In genomic region chr4:46526798-46527557, GRCm38 (mm10) we compare ENCODE assay signal across 8 mouse cellular contexts. TPM values are rescaled to one million over a fixed set of nuclear protein-coding genes. Genes with fewer than 3 reads are reported as not detected.
DNase-seq lines count a peak whose midpoint lies in the region; ATAC-seq and TF ChIP-seq lines count a peak whose summit lies in the region.

No protein-coding gene starts in this region.

- TF ChIP-seq POLR2A in myocyte (IDR thresholded peaks at IDR 0.05; ENCODE audit: insufficient read length, low read depth): no peak

- ATAC-seq in lung, embryonic 16.5 days (ENCODE audit: low read depth): peak; percentile 34
- ATAC-seq in embryonic facial prominence, embryonic 12.5 days (ENCODE audit: insufficient number of reproducible peaks, insufficient read depth, low FRiP score, low TSS enrichment): 0 out of 2 replicates have a peak, but pooled peaks have one; percentile 28
- peak; percentile 70 for ATAC-seq in intestine, embryonic 15.5 days

- no peaks in the 10 kb centered on the region for H3K9me3 ChIP-seq in lung, embryonic 16.5 days (ENCODE audit: control insufficient read depth, low read length)
- no peaks in the 10 kb centered on the region for H3K9me3 ChIP-seq in embryonic facial prominence, embryonic 12.5 days
- H3K9me3 ChIP-seq in intestine, embryonic 15.5 days: no peaks in the 10 kb centered on the region

- peak overlapping the region; percentile 49 for H3K4me3 ChIP-seq in lung, embryonic 16.5 days (ENCODE audit: low read length)
- H3K4me3 ChIP-seq in embryonic facial prominence, embryonic 12.5 days: peak overlapping the region; percentile 28
- peak overlapping the region; percentile 32 for H3K4me3 ChIP-seq in intestine, embryonic 15.5 days (replicated peaks)
- H3K4me3 ChIP-seq in myocyte: peak overlapping the region; percentile 9

- no peaks in the 10 kb centered on the region for H3K36me3 ChIP-seq in lung, embryonic 16.5 days (ENCODE audit: control insufficient read depth, insufficient read depth, low read length)
- no peaks in the 10 kb centered on the region for H3K36me3 ChIP-seq in embryonic facial prominence, embryonic 12.5 days
- H3K36me3 ChIP-seq in intestine, embryonic 15.5 days: no peaks in the 10 kb centered on the region
- H3K36me3 ChIP-seq in myocyte (ENCODE audit: control insufficient read depth, insufficient read depth): no peaks in the 10 kb centered on the region

- H3K4me1 ChIP-seq in lung, embryonic 16.5 days (replicated peaks; ENCODE audit: control insufficient read depth, insufficient read depth, low read length): no peaks in the 10 kb centered on the region; the same call in 1 of the 2 replicates
- H3K4me1 ChIP-seq in embryonic facial prominence, embryonic 12.5 days: 0 out of 2 replicates have a peak, but pooled peaks cover 7% of the 10 kb centered on the region
- H3K4me1 ChIP-seq in intestine, embryonic 15.5 days (replicated peaks): peaks cover 5% of the 10 kb centered on the region; the same call in 1 of the 2 replicates

- H3K27ac ChIP-seq in lung, embryonic 16.5 days (ENCODE audit: low read length): no peak overlapping the region
- H3K27ac ChIP-seq in embryonic facial prominence, embryonic 12.5 days: no peak overlapping the region
- H3K27ac ChIP-seq in intestine, embryonic 15.5 days: peak overlapping the region; percentile 22; the same call in 1 of the 2 replicates

- no peak overlapping the region for H3ac ChIP-seq in myocyte (ENCODE audit: control insufficient read depth, insufficient read length)

- WGBS in lung, embryonic 16.5 days: 25% methylated on average over 17 of the region's 17 CpGs
- 36% methylated on average over 17 of the region's 17 CpGs for WGBS in embryonic facial prominence, embryonic 12.5 days
- 33% methylated on average over 17 of the region's 17 CpGs for WGBS in intestine, embryonic 15.5 days

- H3K4me2 ChIP-seq in lung, embryonic 16.5 days (ENCODE audit: low read depth, low read length): peak overlapping the region; percentile 77
- H3K4me2 ChIP-seq in embryonic facial prominence, embryonic 12.5 days (replicated peaks): peak overlapping the region; percentile 48
- peak overlapping the region; percentile 69 for H3K4me2 ChIP-seq in intestine, embryonic 15.5 days (replicated peaks)
- peak overlapping the region; percentile 85 for H3K4me2 ChIP-seq in myocyte (ENCODE audit: low read depth)

- H3K27me3 ChIP-seq in lung, embryonic 16.5 days (ENCODE audit: control insufficient read depth, insufficient read depth, low read depth, low read length): no peaks in the 10 kb centered on the region
- H3K27me3 ChIP-seq in embryonic facial prominence, embryonic 12.5 days: no peaks in the 10 kb centered on the region
- H3K27me3 ChIP-seq in intestine, embryonic 15.5 days (replicated peaks): no peaks in the 10 kb centered on the region
- peaks cover 4% of the 10 kb centered on the region for H3K27me3 ChIP-seq in myocyte (ENCODE audit: control insufficient read depth, insufficient read depth, insufficient read length)

- no peak for DNase-seq in lung, adult 18-20 months
- no peak for DNase-seq in Muller cell, postnatal 12 days (ENCODE audit: inconsistent ontology term)
- DNase-seq in urinary bladder, postnatal 10 days (ENCODE audit: low spot score): no peak
- no peak for DNase-seq in ovary, adult 18-20 months (ENCODE audit: low spot score)

- peak overlapping the region; percentile 64 for H3K9ac ChIP-seq in lung, embryonic 16.5 days (ENCODE audit: low read length)
- peak overlapping the region; percentile 30; the same call in 1 of the 2 replicates for H3K9ac ChIP-seq in embryonic facial prominence, embryonic 12.5 days
- peak overlapping the region; percentile 50 for H3K9ac ChIP-seq in intestine, embryonic 15.5 days

- no peaks in the 10 kb centered on the region for H3K79me2 ChIP-seq in myocyte (ENCODE audit: control insufficient read depth, insufficient read depth)

TF ChIP-seq in myocyte, 11 proteins besides CTCF, POLR2A, EP300 and RAD21:
- TF ChIP-seq MAX (IDR thresholded peaks at IDR 0.05; ENCODE audit: low read depth): no peak
- TF ChIP-seq MYOD1 (IDR thresholded peaks at IDR 0.05; ENCODE audit: control insufficient read depth in 1 of 3, insufficient read length in 2 of 3, low read depth in 2 of 3): no peak
- TF ChIP-seq TCF3 (IDR thresholded peaks at IDR 0.05; ENCODE audit: insufficient read length, low read depth): no peak
- no peak for TF ChIP-seq E2F4 (IDR thresholded peaks at IDR 0.05; ENCODE audit: insufficient read depth)
- no peak for TF ChIP-seq TCF12 (IDR thresholded peaks at IDR 0.05; ENCODE audit: insufficient read depth, poor library complexity, severe bottlenecking)
- no peak for TF ChIP-seq SRF (IDR thresholded peaks at IDR 0.05; ENCODE audit: control insufficient read depth, insufficient read length, low read depth)
- TF ChIP-seq POLR2AphosphoS2 (IDR thresholded peaks at IDR 0.05; ENCODE audit: insufficient read length, low read depth): no peak
- TF ChIP-seq USF1 (IDR thresholded peaks at IDR 0.05; ENCODE audit: low read depth): no peak
- TF ChIP-seq MYOG (IDR thresholded peaks at IDR 0.05; ENCODE audit: control insufficient read depth in 1 of 3, insufficient read depth in 1 of 3, insufficient read length in 2 of 3, low read depth in 2 of 3): no peak
- no peak for TF ChIP-seq CEBPB (IDR thresholded peaks at IDR 0.05; ENCODE audit: insufficient read depth, poor library complexity, severe bottlenecking)
- TF ChIP-seq REST (IDR thresholded peaks at IDR 0.05; ENCODE audit: insufficient read depth, insufficient read length): no peak

RNA-seq across cellular contexts. Expression of gene Trim14, which starts 9.0 kb away (rescaled TPM):
- polyA plus RNA-seq in lung, embryonic 16.5 days (2015; fragmentation: Nextera tagmentation; extraction: Ambion mirVana): 3.4 and 4.2 TPM in 2 replicates
- polyA plus RNA-seq in embryonic facial prominence, embryonic 12.5 days (2016; fragmentation: Nextera tagmentation; extraction: Ambion mirVana): 1.0 and 1.5 TPM in 2 replicates
- 11.4 and 12.6 TPM in 2 replicates for polyA plus RNA-seq in intestine, embryonic 15.5 days (2015; fragmentation: Nextera tagmentation; extraction: Ambion mirVana)
- 0.14 TPM for polyA plus RNA-seq in myocyte (2012; fragmentation: generic; extraction: Trizol)

RNA-seq across cellular contexts. Expression of gene Nans, which starts 37.9 kb away (rescaled TPM):
- polyA plus RNA-seq in lung, embryonic 16.5 days (2015; fragmentation: Nextera tagmentation; extraction: Ambion mirVana): 75.8 and 77.0 TPM in 2 replicates
- polyA plus RNA-seq in embryonic facial prominence, embryonic 12.5 days (2016; fragmentation: Nextera tagmentation; extraction: Ambion mirVana): 85.6 and 90.7 TPM in 2 replicates
- 102 and 113 TPM in 2 replicates for polyA plus RNA-seq in intestine, embryonic 15.5 days (2015; fragmentation: Nextera tagmentation; extraction: Ambion mirVana)
- polyA plus RNA-seq in myocyte (2012; fragmentation: generic; extraction: Trizol): 62.3 TPM
